Mouse (Mus musculus): ENCODE data around the gene Lenep. TPM values are rescaled to one million over a fixed set of nuclear protein-coding genes. Genes with fewer than 3 reads are reported as not detected.

The Lenep gene
- polyA plus RNA-seq, 1 experiment from 2014 or later: not detected

DNA sequence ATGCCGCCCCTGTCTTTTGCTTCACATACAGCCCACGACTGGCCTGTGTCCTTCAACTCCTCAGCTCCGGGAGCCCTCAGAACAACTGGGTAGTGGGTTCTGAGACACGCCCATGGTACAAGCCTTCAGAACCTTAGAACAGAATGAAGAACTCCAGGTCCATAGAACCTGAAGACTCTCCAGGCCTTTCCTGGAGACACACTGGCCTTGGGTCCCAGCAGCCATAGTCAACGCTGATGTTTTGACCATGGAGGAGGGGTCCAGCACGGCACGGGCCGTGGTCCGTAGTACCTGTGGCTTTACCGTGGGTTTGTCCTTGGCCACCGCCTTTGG, 37.5 kb downstream of the Lenep start, which contains the start of gene Dcst1:
Gene Dcst1 (minus strand): TSS at position 101 of the 333 bp plus-strand sequence.
- no peak within 1 kb of the TSS for H3K4me2 ChIP-seq
- no peak within 1 kb of the TSS for H3K9ac ChIP-seq
- 74% methylated on average over 11 of the region's 11 CpGs for WGBS
- H3K27ac ChIP-seq (replicated peaks): no peak within 1 kb of the TSS
- H3K4me3 ChIP-seq: no peak within 1 kb of the TSS
- no peak for ATAC-seq (ENCODE audit: extremely low read depth, insufficient number of reproducible peaks, low FRiP score, low TSS enrichment)
- H3K4me1 ChIP-seq: peaks cover 6% of the 10 kb centered on the region; the same call in 1 of the 2 replicates
- peaks cover 19% of the 10 kb centered on the region for H3K27me3 ChIP-seq (replicated peaks)
- H3K36me3 ChIP-seq: no peaks in the 10 kb centered on the region
- no peaks in the 10 kb centered on the region for H3K9me3 ChIP-seq

DNA sequence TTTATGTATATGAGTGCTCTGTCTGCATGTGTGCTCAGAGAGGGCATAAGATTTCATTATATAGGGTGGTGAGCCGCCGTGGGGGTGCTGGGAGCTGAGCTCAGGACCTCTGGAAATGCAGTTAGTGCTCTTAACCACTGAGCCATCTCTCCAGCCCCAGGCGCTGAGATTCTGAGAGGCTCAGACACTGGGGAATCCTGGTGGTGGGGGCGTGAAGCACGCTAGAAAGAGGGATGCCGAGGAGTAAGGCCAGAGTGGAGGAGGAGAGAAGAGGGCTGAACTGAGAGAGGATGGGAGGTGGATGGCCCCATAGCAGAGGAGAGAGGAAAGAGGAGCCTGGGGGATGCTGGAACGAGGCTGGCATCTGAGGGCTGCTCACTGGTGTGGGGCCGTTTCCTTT, 38.0 kb downstream of the Lenep start:
- Histone ChIP-seq H3K4me2 (no peak overlapping the region), H3K9me3 (no peaks in the 10 kb centered on the region), H3K4me1 (peaks cover 6% of the 10 kb centered on the region; the same call in 1 of the 2 replicates), H3K4me3 (no peak overlapping the region), H3K27ac (replicated peaks) (no peak overlapping the region), H3K36me3 (no peaks in the 10 kb centered on the region), H3K27me3 (replicated peaks) (peaks cover 24% of the 10 kb centered on the region), H3K9ac (no peak overlapping the region)
- 59% methylated on average over 8 of the region's 8 CpGs for WGBS
- no peak for ATAC-seq (ENCODE audit: extremely low read depth, insufficient number of reproducible peaks, low FRiP score, low TSS enrichment)

DNA sequence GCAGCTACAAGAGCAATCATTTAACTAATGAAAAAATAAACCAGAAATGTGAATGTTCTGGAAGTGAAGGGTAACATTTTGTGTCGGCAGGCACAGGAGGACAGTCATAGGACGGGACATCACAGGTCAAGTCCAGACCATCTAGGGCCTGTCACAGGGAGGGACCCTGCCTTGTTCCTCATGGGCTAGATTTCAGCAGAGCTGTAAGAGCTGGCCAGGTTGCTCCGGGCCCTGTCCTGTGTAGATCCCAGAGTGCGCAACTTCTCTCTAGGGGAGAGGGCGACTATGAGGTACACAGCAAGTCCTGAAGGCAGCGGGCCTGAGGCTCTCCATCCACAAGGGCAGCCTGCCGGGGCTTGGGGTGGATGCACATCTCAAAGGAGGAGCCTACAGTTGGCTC, 40.9 kb downstream of the Lenep start, which contains the start of gene Dcst2:
Gene Dcst2 (plus strand): TSS at position 301 of the 400 bp plus-strand sequence.
- no peak for ATAC-seq (ENCODE audit: extremely low read depth, insufficient number of reproducible peaks, low FRiP score, low TSS enrichment)
- Histone ChIP-seq H3K27me3 (replicated peaks) (peaks cover 37% of the 10 kb centered on the region), H3K4me1 (peaks cover 6% of the 10 kb centered on the region; the same call in 1 of the 2 replicates), H3K4me2 (no peak within 1 kb of the TSS), H3K9me3 (no peaks in the 10 kb centered on the region), H3K27ac (replicated peaks) (no peak within 1 kb of the TSS), H3K36me3 (no peaks in the 10 kb centered on the region), H3K4me3 (no peak within 1 kb of the TSS), H3K9ac (no peak within 1 kb of the TSS)
- WGBS: 79% methylated on average over 7 of the region's 7 CpGs

DNA sequence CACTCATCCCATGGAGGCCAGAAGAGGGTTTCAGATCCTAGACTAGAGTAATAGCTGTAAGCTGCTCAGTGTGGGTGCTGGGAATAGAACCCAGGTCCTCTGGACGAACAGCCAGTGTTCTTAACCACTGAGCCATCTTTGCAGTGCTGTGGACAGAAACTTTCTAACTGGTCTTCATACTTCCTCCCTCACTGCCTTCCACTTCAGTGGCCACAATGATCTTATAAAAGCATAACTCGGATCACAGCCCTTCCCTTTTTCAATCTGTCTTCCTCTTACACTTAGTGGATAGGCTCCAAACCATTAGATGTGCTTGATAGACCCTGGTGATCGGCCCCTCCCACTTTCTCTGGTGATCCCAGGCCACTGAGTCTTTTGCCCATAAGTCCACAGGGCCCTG, 42.4 kb downstream of the Lenep start:
- Histone ChIP-seq H3K27ac (replicated peaks) (no peak overlapping the region), H3K4me2 (no peak overlapping the region), H3K9ac (no peak overlapping the region), H3K36me3 (no peaks in the 10 kb centered on the region), H3K9me3 (no peaks in the 10 kb centered on the region), H3K27me3 (replicated peaks) (peaks cover 45% of the 10 kb centered on the region), H3K4me1 (no peaks in the 10 kb centered on the region), H3K4me3 (no peak overlapping the region)
- no peak for ATAC-seq (ENCODE audit: extremely low read depth, insufficient number of reproducible peaks, low FRiP score, low TSS enrichment)
- 57% methylated on average over 3 of the region's 3 CpGs for WGBS

DNA sequence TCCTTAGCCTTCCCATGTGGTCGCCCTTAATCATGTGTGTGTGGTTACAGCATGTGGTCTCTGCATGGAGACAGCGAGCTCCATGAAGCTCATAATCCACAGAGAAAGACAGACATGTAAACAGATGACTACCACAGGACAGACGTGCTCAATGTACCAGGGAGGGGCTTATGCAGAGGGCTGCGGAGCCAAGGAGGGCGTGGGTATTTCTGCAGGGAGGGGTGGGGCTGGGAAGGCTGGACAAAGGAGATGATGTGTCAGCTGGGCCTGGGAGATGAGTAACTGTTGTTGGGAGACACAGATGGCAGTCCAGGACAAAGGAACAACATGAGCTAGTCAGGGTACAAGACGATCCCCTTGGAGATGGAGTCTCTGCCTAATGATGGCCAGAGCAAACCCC, 43.0 kb downstream of the Lenep start:
- 65% methylated on average over 6 of the region's 6 CpGs for WGBS
- Histone ChIP-seq H3K9me3 (no peaks in the 10 kb centered on the region), H3K36me3 (no peaks in the 10 kb centered on the region), H3K4me2 (no peak overlapping the region), H3K4me1 (peaks cover 4% of the 10 kb centered on the region; the same call in 1 of the 2 replicates), H3K4me3 (no peak overlapping the region), H3K9ac (no peak overlapping the region), H3K27ac (replicated peaks) (no peak overlapping the region), H3K27me3 (replicated peaks) (peaks cover 41% of the 10 kb centered on the region)
- no peak for ATAC-seq (ENCODE audit: extremely low read depth, insufficient number of reproducible peaks, low FRiP score, low TSS enrichment)

DNA sequence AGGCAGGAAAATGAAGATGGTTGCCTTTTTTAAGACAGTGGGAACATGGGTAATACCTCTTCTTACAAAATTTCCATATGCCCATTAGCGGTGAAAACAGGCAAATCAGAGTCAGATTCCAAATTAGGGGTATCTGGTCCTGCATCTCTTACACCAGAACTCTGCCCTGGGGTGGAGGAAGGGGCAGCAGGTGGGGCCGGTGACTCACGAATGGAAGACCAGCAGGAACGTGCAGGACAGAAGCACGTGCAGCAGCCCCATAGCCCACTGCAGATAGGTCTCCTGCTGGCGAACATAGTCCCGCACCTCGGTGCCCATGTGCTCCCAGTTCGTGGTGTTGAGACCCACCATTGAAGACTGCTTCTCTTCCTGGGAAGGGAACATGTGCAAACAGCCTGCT, 46.6 kb downstream of the Lenep start:
- Histone ChIP-seq H3K27me3 (replicated peaks) (peaks cover 73% of the 10 kb centered on the region), H3K9me3 (no peaks in the 10 kb centered on the region), H3K4me3 (no peak overlapping the region), H3K4me1 (peaks cover 4% of the 10 kb centered on the region; the same call in 1 of the 2 replicates), H3K9ac (no peak overlapping the region), H3K27ac (replicated peaks) (no peak overlapping the region), H3K36me3 (no peaks in the 10 kb centered on the region), H3K4me2 (no peak overlapping the region)
- ATAC-seq (ENCODE audit: extremely low read depth, insufficient number of reproducible peaks, low FRiP score, low TSS enrichment): no peak
- WGBS: 53% methylated on average over 9 of the region's 9 CpGs

DNA sequence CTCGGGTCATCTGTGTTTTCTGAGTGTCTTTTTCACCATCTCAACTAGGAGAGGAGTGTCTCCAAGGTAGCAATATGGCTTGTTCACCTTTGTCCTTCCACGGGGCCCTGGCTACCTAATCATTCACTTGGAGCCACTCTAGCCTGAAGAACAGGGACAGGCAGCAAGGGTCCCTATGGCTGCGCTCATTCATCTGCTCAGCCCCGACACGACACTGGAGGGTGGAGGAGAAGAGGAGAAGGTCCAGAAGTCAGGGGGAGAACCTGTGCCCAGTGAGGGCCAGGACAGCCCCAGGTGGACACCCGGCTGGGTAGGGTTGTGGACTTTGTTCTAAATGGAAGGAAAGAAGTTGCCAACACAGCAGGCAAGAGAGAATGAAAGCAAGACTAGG, 47.1 kb downstream of the Lenep start:
- Histone ChIP-seq H3K9me3 (no peaks in the 10 kb centered on the region), H3K27me3 (replicated peaks) (peaks cover 78% of the 10 kb centered on the region), H3K4me3 (no peak overlapping the region), H3K36me3 (no peaks in the 10 kb centered on the region), H3K9ac (0 out of 2 replicates have a peak overlapping the region, but pooled peaks have one; percentile 25), H3K4me1 (peaks cover 5% of the 10 kb centered on the region), H3K4me2 (no peak overlapping the region), H3K27ac (replicated peaks) (no peak overlapping the region)
- WGBS: 70% methylated on average over 6 of the region's 6 CpGs
- no peak for ATAC-seq (ENCODE audit: extremely low read depth, insufficient number of reproducible peaks, low FRiP score, low TSS enrichment)

DNA sequence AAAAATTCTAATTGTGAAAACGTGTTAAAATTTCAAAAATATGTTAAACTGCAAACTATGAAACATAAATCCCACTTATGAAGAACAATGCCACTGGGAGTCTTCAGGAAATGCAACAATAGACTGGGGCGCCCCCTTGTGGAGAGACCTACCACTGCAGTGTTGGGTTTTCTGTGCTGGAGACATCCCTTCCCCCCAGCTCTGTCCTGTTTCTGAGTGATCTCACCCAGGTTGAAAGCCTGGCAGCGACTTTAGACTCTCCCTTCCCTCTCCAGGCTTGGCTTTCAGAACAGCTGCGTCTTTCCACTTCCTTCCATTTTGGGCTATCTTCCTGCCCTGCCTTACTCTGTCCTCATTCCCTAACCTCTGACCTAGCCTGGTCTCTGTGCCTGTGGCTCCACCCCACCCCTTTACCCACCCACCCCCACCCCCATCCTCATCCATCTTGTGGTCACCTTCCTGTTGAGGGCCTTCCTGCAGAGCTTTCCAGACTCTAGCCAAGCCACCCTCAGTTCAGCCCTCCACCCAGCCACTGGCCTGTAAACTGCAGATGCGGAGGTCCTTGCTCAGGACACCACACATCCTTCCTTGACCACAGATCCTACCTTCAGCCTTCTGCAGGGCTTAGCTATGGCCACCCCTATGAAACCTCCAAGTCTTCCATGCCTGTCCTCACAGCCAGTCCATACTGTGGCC, 47.6 kb downstream of the Lenep start:
- H3K4me2 ChIP-seq: no peak overlapping the region
- WGBS: 15% methylated on average over 5 of the region's 5 CpGs
- H3K9me3 ChIP-seq: no peaks in the 10 kb centered on the region
- H3K27ac ChIP-seq (replicated peaks): no peak overlapping the region
- peaks cover 10% of the 10 kb centered on the region for H3K4me1 ChIP-seq
- H3K4me3 ChIP-seq: no peak overlapping the region
- no peak for ATAC-seq (ENCODE audit: extremely low read depth, insufficient number of reproducible peaks, low FRiP score, low TSS enrichment)
- peaks cover 75% of the 10 kb centered on the region for H3K27me3 ChIP-seq (replicated peaks)
- 0 out of 2 replicates have a peak overlapping the region, but pooled peaks have one; percentile 25 for H3K9ac ChIP-seq
- H3K36me3 ChIP-seq: no peaks in the 10 kb centered on the region

DNA sequence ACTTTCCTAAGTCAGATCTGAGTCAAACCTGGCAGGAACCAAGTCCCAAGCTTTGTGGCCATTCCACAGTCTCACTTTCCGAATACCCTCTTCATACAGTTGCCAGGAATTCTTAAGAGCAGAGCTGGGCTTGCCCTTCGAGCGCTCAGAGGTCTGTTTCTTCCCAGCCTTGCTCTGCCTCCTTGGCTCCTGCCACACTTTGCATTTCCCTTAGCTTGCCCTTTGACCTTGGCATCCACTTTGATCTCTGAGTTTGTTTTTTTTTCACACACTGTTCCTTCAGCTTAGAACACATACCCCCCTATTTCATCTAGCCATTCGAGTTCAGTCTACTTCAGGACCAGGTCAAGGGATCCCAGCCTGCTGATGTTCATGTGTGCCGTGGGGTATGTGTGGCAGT, 51.3 kb downstream of the Lenep start:
- 57% methylated on average over 5 of the region's 5 CpGs for WGBS
- Histone ChIP-seq H3K36me3 (peaks cover 5% of the 10 kb centered on the region; the same call in 1 of the 2 replicates), H3K9me3 (no peaks in the 10 kb centered on the region), H3K27me3 (replicated peaks) (peaks cover 72% of the 10 kb centered on the region), H3K27ac (replicated peaks) (no peak overlapping the region), H3K9ac (no peak overlapping the region), H3K4me2 (no peak overlapping the region), H3K4me1 (peaks cover 28% of the 10 kb centered on the region), H3K4me3 (no peak overlapping the region)
- ATAC-seq (ENCODE audit: extremely low read depth, insufficient number of reproducible peaks, low FRiP score, low TSS enrichment): no peak

Other genes with a start within 250 kb of the Lenep start
- 0.68 and 1.0 TPM in 2 replicates for gene Hcn3, start 242.6 kb downstream of the Lenep start, polyA plus RNA-seq (2015; fragmentation: Nextera tagmentation; extraction: Ambion mirVana)
- gene Clk2, start 238.0 kb downstream of the Lenep start, polyA plus RNA-seq (2015; fragmentation: Nextera tagmentation; extraction: Ambion mirVana): 16.9 and 17.4 TPM in 2 replicates
- gene Scamp3, start 225.3 kb downstream of the Lenep start, polyA plus RNA-seq (2015; fragmentation: Nextera tagmentation; extraction: Ambion mirVana): 83.4 and 88.1 TPM in 2 replicates
- gene Fam189b, start 219.7 kb downstream of the Lenep start, polyA plus RNA-seq (2015; fragmentation: Nextera tagmentation; extraction: Ambion mirVana): 12.8 and 13.5 TPM in 2 replicates
- gene Gba, start 199.9 kb downstream of the Lenep start, polyA plus RNA-seq (2015; fragmentation: Nextera tagmentation; extraction: Ambion mirVana): 32.7 and 34.8 TPM in 2 replicates
- gene Thbs3, start 187.6 kb downstream of the Lenep start, polyA plus RNA-seq (2015; fragmentation: Nextera tagmentation; extraction: Ambion mirVana): 15.6 and 16.2 TPM in 2 replicates
- gene Mtx1, start 175.7 kb downstream of the Lenep start, polyA plus RNA-seq (2015; fragmentation: Nextera tagmentation; extraction: Ambion mirVana): 125 and 126 TPM in 2 replicates
- 0.59 and 1.1 TPM in 2 replicates for gene Muc1, start 173.7 kb downstream of the Lenep start, polyA plus RNA-seq (2015; fragmentation: Nextera tagmentation; extraction: Ambion mirVana)
- gene Krtcap2, start 156.8 kb downstream of the Lenep start, polyA plus RNA-seq (2015; fragmentation: Nextera tagmentation; extraction: Ambion mirVana): 216 and 229 TPM in 2 replicates
- 0.70 and 0.76 TPM in 2 replicates for gene Trim46, start 156.5 kb downstream of the Lenep start, polyA plus RNA-seq (2015; fragmentation: Nextera tagmentation; extraction: Ambion mirVana)
- gene Dpm3, start 143.4 kb downstream of the Lenep start, polyA plus RNA-seq (2015; fragmentation: Nextera tagmentation; extraction: Ambion mirVana): 77.5 and 85.1 TPM in 2 replicates
- gene Slc50a1, start 132.2 kb downstream of the Lenep start, polyA plus RNA-seq (2015; fragmentation: Nextera tagmentation; extraction: Ambion mirVana): 40.6 and 40.7 TPM in 2 replicates
- 33.3 and 38.4 TPM in 2 replicates for gene Efna1, start 121.7 kb downstream of the Lenep start, polyA plus RNA-seq (2015; fragmentation: Nextera tagmentation; extraction: Ambion mirVana)
- 1.8 and 1.9 TPM in 2 replicates for gene Efna3, start 79.8 kb downstream of the Lenep start, polyA plus RNA-seq (2015; fragmentation: Nextera tagmentation; extraction: Ambion mirVana)
- 9.9 and 10.2 TPM in 2 replicates for gene Efna4, start 64.8 kb downstream of the Lenep start, polyA plus RNA-seq (2015; fragmentation: Nextera tagmentation; extraction: Ambion mirVana)
- gene Adam15, start 52.8 kb downstream of the Lenep start, polyA plus RNA-seq (2015; fragmentation: Nextera tagmentation; extraction: Ambion mirVana): 58.3 and 58.9 TPM in 2 replicates
- gene Dcst2, start 40.8 kb downstream of the Lenep start, polyA plus RNA-seq (2015; fragmentation: Nextera tagmentation; extraction: Ambion mirVana): 0.08 TPM in 1 of 2 replicates, not detected in the other
- gene Dcst1, start 37.5 kb downstream of the Lenep start, polyA plus RNA-seq (2015; fragmentation: Nextera tagmentation; extraction: Ambion mirVana): 0.09 and 0.10 TPM in 2 replicates
- 1.9 and 2.1 TPM in 2 replicates for gene Zbtb7b, start 8.0 kb downstream of the Lenep start, polyA plus RNA-seq (2015; fragmentation: Nextera tagmentation; extraction: Ambion mirVana)
- gene Flad1, start 9.1 kb upstream of the Lenep start, polyA plus RNA-seq (2015; fragmentation: Nextera tagmentation; extraction: Ambion mirVana): 30.3 and 32.0 TPM in 2 replicates
- gene Cks1b, start 15.6 kb upstream of the Lenep start, polyA plus RNA-seq (2015; fragmentation: Nextera tagmentation; extraction: Ambion mirVana): 339 and 400 TPM in 2 replicates
- gene Shc1, start 15.7 kb upstream of the Lenep start, polyA plus RNA-seq (2015; fragmentation: Nextera tagmentation; extraction: Ambion mirVana): 63.4 and 66.1 TPM in 2 replicates
- gene Pygo2, start 27.4 kb upstream of the Lenep start, polyA plus RNA-seq (2015; fragmentation: Nextera tagmentation; extraction: Ambion mirVana): 24.3 and 24.8 TPM in 2 replicates
- gene Pbxip1, start 33.9 kb upstream of the Lenep start, polyA plus RNA-seq (2015; fragmentation: Nextera tagmentation; extraction: Ambion mirVana): 61.3 and 64.1 TPM in 2 replicates
- 47.6 and 58.3 TPM in 2 replicates for gene Pmvk, start 51.7 kb upstream of the Lenep start, polyA plus RNA-seq (2015; fragmentation: Nextera tagmentation; extraction: Ambion mirVana)
- 2.2 and 2.3 TPM in 2 replicates for gene Kcnn3, start 117.4 kb upstream of the Lenep start, polyA plus RNA-seq (2015; fragmentation: Nextera tagmentation; extraction: Ambion mirVana)